Mouse (Mus musculus): ENCODE measurements around the gene Sox13.

DNA sequence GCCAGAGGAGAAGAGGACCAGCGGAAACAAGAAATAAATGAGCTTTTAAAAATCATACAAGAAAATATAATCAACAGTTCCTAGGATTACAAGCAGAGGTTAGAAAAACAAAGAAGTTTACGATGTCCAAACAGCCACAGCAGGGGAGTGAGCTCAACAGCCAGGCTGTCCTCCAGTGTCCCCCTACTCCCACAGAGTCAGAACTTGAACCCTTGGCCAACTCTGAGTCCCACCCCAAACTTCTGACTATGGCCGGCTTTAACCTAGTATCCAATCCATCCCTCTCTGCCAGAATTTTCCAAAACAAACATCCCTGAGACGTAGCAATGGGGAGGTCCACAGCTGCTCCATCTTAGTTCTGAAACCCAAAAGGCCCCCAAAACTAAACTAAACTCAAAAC lies 45.0 kb upstream of the Sox13 start:
- TF ChIP-seq CTCF (IDR thresholded peaks at IDR 0.05; ENCODE audit: extremely low read depth, insufficient read length, insufficient replicate concordance, low read depth, low read length) (no peak), POLR2A (IDR thresholded peaks at IDR 0.05; ENCODE audit: low read depth, low read length) (no peak)

Data from small intestine, adult 2 months (tissue).